Mouse (Mus musculus): ENCODE measurements at regions not wholly inside any gene's neighbourhood (a gene's known extent, or its start where the extent isn't known, plus 50 kb on each side); places are given as distances from the start of the nearest gene placed in this dataset.

DNA sequence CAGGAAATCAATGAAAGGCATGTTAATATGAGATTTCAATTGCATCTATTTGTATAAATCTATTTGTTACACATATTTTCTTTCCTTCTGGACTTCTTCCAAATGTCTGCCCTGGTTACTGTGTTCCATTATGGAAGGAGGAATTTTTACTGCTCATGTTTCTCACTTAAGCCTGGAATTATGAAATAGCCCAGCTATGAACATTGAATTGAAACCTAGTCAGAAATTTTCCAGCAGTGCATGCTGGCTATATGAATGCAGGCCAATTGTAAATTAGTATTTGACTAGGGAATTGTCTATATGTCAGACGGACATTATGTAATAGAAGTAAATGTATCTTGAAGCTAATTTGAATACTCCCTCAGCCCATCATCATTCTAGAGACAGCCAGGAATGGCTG lies 734.2 kb upstream of the Prmt6 start:
- peak; percentile 83 for ATAC-seq (ENCODE audit: low TSS enrichment)

GRCm38 (mm10) chr3:110979301-110979700 lies 728.5 kb upstream of the Prmt6 start:
- ATAC-seq (ENCODE audit: low TSS enrichment), result no peak

Measured in frontal cortex, adult (tissue).